Mouse (Mus musculus): ENCODE results near the gene Zfp607b. TPM values are rescaled to one million over a fixed set of nuclear protein-coding genes. Genes with fewer than 3 reads are reported as not detected.

Zfp607b gene
- polyA plus RNA-seq, 1 experiment, result 4.6 TPM

DNA sequence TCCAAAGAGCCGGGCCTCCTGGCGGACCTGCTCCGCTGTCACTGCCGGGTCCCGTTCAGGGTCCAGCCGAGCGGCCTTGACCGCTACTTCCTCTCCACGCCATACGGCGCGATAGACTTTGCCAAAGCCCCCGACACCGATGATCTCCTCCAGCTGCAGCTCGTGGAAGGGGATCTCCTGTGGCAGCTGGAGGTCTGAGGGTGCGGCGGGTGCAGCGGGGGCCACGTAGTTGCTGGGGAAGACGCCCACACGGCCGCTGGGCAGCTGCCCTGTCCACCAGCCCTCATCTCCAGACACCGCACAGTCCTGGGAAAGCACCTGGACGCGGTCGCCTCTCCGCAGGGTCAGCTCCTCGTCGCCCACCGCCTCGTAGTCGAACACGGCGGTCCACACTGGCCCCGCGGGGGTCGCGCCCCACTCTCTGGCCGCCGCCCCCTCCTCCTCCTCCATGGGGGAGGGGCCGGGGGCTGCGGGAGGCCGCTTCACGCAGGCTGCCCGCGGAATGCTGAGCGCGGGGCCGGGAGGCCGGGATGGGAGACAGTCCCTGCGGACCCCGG, 15.5 kb upstream of the Zfp607b start:
- TF ChIP-seq CTCF (IDR thresholded peaks at IDR 0.05; ENCODE audit: borderline replicate concordance, insufficient read depth, low read depth, low read length) (no peak), POLR2A (IDR thresholded peaks at IDR 0.05; ENCODE audit: borderline replicate concordance, insufficient read depth, low read length) (no peak)
- Histone ChIP-seq H3K4me3 (replicated peaks; ENCODE audit: insufficient read depth, low read depth, low read length) (peak overlapping the region; percentile 66), H3K27me3 (ENCODE audit: control insufficient read depth, insufficient read depth, low read length) (no peaks in the 10 kb centered on the region), H3K4me1 (ENCODE audit: control insufficient read depth, insufficient read depth, low read length) (peaks cover 8% of the 10 kb centered on the region), H3K27ac (ENCODE audit: insufficient read depth, low read length) (peak overlapping the region; percentile 69)
- under 1% methylated on average over 51 of the region's 52 CpGs for WGBS
- peak; percentile 52 to 67 for DNase-seq

DNA sequence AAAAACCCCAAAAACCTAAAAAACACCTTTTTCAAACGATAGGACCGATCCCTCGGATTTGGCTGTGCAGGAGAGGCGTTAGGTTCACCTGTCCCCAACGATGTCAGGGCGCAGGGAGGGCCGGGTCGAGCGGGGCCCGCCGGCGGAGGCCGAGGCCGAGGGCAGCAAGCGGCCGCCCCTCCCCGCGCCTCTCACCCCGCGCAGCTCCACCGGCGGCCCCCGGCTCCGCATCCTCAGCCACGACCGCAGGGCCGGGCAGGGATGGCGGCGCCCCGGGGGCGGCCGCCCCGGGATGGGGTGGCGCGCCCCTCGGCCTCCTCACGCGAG, 15.0 kb upstream of the Zfp607b start:
- 3% methylated on average over 27 of the region's 38 CpGs for WGBS
- DNase-seq, result no peak
- H3K4me1 ChIP-seq (ENCODE audit: control insufficient read depth, insufficient read depth, low read length), result peaks cover 4% of the 10 kb centered on the region; the same call in 1 of the 2 replicates
- H3K27ac ChIP-seq (ENCODE audit: insufficient read depth, low read length), result peak overlapping the region; percentile 69
- no peak for TF ChIP-seq POLR2A (IDR thresholded peaks at IDR 0.05; ENCODE audit: borderline replicate concordance, insufficient read depth, low read length)
- no peak for TF ChIP-seq CTCF (IDR thresholded peaks at IDR 0.05; ENCODE audit: borderline replicate concordance, insufficient read depth, low read depth, low read length)
- peak overlapping the region; percentile 66 for H3K4me3 ChIP-seq (replicated peaks; ENCODE audit: insufficient read depth, low read depth, low read length)
- H3K27me3 ChIP-seq (ENCODE audit: control insufficient read depth, insufficient read depth, low read length), result no peaks in the 10 kb centered on the region

DNA sequence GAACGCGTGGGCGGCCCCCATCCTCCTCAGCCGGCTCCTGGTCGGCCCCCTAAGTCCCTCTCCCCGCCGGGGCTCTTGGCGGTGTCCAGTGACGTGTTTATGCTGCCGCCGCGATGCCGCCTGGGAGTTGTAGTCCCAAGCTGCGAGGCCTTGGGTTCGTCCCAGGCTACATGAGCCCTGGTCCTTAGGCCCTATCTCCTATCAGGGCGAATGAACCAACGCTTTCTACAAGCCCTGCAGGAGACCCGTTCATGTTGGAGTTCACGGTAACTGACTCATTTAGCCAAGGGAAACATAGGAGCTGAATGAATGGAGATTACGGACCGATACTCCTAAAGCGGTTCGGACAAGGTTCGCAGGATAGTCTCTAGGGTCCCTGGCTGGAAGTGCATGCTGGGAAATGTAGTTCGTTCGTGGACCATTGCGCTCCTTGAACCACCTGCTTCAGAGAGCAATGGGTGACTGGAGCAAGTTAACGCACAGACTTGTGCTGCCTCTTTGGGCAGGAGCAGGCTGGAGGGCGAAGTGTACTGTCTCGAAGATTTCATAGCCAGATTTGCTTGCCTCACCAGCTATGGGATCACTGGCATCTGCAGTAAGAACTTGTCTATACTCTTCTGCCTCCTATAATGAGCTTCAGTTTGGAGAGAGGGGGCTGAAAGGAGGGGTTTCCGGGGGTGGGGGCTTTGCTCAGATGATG, 14.5 kb upstream of the Zfp607b start, which contains the start of gene Map3k10:
Gene Map3k10, minus strand, starts transcription at position 77 of the 700 bp plus-strand sequence.
- TF ChIP-seq CTCF (IDR thresholded peaks at IDR 0.05; ENCODE audit: borderline replicate concordance, insufficient read depth, low read depth, low read length) (no peak), POLR2A (IDR thresholded peaks at IDR 0.05; ENCODE audit: borderline replicate concordance, insufficient read depth, low read length) (peak; percentile 49; the same call in 1 of the 2 replicates)
- WGBS, result under 1% methylated on average over 31 of the region's 31 CpGs
- H3K27ac ChIP-seq (ENCODE audit: insufficient read depth, low read length), result peak within 1 kb of the TSS; percentile 84

DNA sequence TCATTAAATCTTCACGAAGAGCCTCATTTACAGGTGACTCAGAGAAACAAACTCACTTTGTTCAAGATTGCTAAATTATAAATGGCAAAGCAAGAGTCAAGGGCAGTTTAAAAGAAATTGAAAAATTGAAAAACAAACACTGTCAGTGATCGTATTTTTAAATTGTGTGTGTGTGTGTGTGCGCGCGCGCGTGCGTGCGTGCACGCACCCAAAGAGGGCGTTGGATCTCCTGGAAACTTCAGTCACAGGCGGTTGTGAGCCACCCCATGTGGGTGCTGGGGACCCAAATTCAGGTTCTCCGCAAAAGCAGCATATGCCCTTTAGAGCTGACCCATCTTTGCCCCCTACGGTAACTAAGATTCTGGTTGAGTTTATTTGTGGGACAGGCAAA, 13.9 kb upstream of the Zfp607b start:
- TF ChIP-seq CTCF (IDR thresholded peaks at IDR 0.05; ENCODE audit: borderline replicate concordance, insufficient read depth, low read depth, low read length) (no peak), POLR2A (IDR thresholded peaks at IDR 0.05; ENCODE audit: borderline replicate concordance, insufficient read depth, low read length) (no peak)
- peak in 1 of 2 experiments; percentile 22 for DNase-seq
- H3K27me3 ChIP-seq (ENCODE audit: control insufficient read depth, insufficient read depth, low read length), result no peaks in the 10 kb centered on the region
- no peak overlapping the region for H3K4me3 ChIP-seq (replicated peaks; ENCODE audit: insufficient read depth, low read depth, low read length)
- H3K4me1 ChIP-seq (ENCODE audit: control insufficient read depth, insufficient read depth, low read length), result peaks cover 3% of the 10 kb centered on the region; the same call in 1 of the 2 replicates
- no peak overlapping the region for H3K27ac ChIP-seq (ENCODE audit: insufficient read depth, low read length)
- WGBS, result 28% methylated on average over 14 of the region's 14 CpGs

More for the DNA sequence above, 14.5 kb upstream of the Zfp607b start, which contains the start of gene Map3k10:
- peaks cover 4% of the 10 kb centered on the region; the same call in 1 of the 2 replicates for H3K4me1 ChIP-seq (ENCODE audit: control insufficient read depth, insufficient read depth, low read length)
- no peaks in the 10 kb centered on the region for H3K27me3 ChIP-seq (ENCODE audit: control insufficient read depth, insufficient read depth, low read length)
- DNase-seq, result peak; percentile 96 to 98
- peak within 1 kb of the TSS; percentile 66 for H3K4me3 ChIP-seq (replicated peaks; ENCODE audit: insufficient read depth, low read depth, low read length)

DNA sequence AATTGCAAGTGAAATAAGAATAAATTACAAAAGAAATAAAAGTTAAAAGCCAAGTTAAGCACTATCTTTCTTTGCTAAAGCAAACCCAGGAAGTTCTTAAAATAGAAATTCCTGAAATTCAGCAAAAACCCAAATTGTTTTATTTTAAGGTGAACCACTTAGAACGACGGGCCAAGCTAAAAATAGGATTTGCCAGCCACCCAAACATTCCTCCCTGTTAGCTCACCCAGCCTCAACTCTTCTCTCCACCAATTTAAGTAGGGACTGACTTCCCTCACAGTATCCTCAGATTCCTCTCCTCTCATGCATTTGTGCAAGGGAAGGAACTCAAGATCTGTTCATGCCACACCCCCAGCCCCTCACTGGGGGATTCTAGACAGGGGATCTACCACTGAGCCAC, 5.9 kb upstream of the Zfp607b start:
- no peak for TF ChIP-seq POLR2A (IDR thresholded peaks at IDR 0.05; ENCODE audit: borderline replicate concordance, insufficient read depth, low read length)
- no peak for TF ChIP-seq CTCF (IDR thresholded peaks at IDR 0.05; ENCODE audit: borderline replicate concordance, insufficient read depth, low read depth, low read length)
- no peaks in the 10 kb centered on the region for H3K27me3 ChIP-seq (ENCODE audit: control insufficient read depth, insufficient read depth, low read length)
- H3K4me1 ChIP-seq (ENCODE audit: control insufficient read depth, insufficient read depth, low read length), result 0 out of 2 replicates have a peak, but pooled peaks cover 4% of the 10 kb centered on the region
- H3K27ac ChIP-seq (ENCODE audit: insufficient read depth, low read length), result no peak overlapping the region
- WGBS, result 65% methylated on average over 2 of the region's 2 CpGs
- H3K4me3 ChIP-seq (replicated peaks; ENCODE audit: insufficient read depth, low read depth, low read length), result no peak overlapping the region
- no peak for DNase-seq

DNA sequence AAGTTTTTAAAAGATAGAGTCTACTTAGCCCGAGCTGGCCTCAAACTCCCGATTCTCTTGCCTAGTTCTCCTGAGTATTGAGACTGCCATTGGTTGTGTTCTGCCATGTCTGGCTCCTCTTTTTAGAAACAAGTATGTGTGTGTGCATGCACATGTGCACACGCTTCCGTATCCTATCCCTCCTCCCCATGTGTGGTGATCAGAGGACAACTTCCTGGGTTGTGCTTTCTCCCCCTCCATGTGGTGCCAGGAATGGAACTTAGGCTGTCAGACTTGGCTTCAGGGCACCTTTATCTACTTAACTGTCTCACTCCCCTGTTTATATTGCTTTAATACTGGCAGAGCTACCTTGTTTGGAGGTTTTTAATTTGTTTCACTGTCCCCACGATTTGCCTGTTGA, 3.9 kb upstream of the Zfp607b start:
- DNase-seq, result no peak
- Histone ChIP-seq H3K4me1 (ENCODE audit: control insufficient read depth, insufficient read depth, low read length) (peaks cover 4% of the 10 kb centered on the region; the same call in 1 of the 2 replicates), H3K27ac (ENCODE audit: insufficient read depth, low read length) (no peak overlapping the region), H3K27me3 (ENCODE audit: control insufficient read depth, insufficient read depth, low read length) (no peaks in the 10 kb centered on the region), H3K4me3 (replicated peaks; ENCODE audit: insufficient read depth, low read depth, low read length) (no peak overlapping the region)
- TF ChIP-seq CTCF (IDR thresholded peaks at IDR 0.05; ENCODE audit: borderline replicate concordance, insufficient read depth, low read depth, low read length) (no peak), POLR2A (IDR thresholded peaks at IDR 0.05; ENCODE audit: borderline replicate concordance, insufficient read depth, low read length) (no peak)
- 33% methylated on average over 5 of the region's 5 CpGs for WGBS

DNA sequence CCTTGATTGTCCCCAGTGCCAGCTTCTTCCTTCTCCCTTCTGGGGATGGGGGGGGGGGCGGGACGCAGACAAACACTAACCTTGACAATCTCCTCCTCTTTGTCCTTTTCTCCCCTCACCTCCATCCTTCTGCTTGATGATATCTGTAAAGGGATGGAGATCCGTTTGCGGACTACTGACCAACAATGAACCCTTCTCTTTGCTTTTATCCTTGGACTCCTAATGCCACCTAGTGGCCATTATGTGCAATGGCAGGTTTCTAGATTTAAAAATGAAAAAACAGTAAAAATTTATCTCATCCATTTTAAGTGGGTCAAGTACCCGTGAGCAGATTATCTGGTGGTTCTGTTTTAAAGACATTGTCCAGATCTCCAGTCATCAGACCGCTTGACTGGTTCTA, 3.5 kb upstream of the Zfp607b start:
- Histone ChIP-seq H3K4me3 (replicated peaks; ENCODE audit: insufficient read depth, low read depth, low read length) (no peak overlapping the region), H3K27ac (ENCODE audit: insufficient read depth, low read length) (no peak overlapping the region), H3K27me3 (ENCODE audit: control insufficient read depth, insufficient read depth, low read length) (no peaks in the 10 kb centered on the region), H3K4me1 (ENCODE audit: control insufficient read depth, insufficient read depth, low read length) (peaks cover 4% of the 10 kb centered on the region; the same call in 1 of the 2 replicates)
- under 1% methylated on average over 6 of the region's 6 CpGs for WGBS
- TF ChIP-seq POLR2A (IDR thresholded peaks at IDR 0.05; ENCODE audit: borderline replicate concordance, insufficient read depth, low read length) (no peak), CTCF (IDR thresholded peaks at IDR 0.05; ENCODE audit: borderline replicate concordance, insufficient read depth, low read depth, low read length) (peak; percentile 33; the same call in 1 of the 2 replicates)
- peak in 1 of 2 experiments; percentile 50 for DNase-seq

DNA sequence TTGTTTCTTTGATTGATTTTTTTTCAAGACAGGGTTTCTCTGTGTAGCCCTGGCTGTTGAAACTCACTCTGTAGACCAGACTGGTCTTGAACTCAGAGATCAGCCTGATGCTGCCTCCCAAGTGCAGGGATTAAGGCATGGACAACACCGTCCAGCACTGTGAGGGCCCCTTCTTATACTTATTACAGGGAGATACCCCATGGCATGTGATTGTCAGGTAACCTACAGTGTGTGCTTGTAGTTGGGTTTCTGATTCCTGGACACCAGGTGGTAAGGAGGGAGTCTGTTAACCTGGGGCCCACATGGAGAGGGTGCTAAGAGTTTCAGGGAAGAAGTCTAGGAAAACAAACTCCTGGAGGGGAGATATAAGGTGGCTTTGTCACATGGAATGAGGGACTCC, 2.1 kb upstream of the Zfp607b start:
- TF ChIP-seq CTCF (IDR thresholded peaks at IDR 0.05; ENCODE audit: borderline replicate concordance, insufficient read depth, low read depth, low read length) (no peak), POLR2A (IDR thresholded peaks at IDR 0.05; ENCODE audit: borderline replicate concordance, insufficient read depth, low read length) (no peak)
- H3K27ac ChIP-seq (ENCODE audit: insufficient read depth, low read length), result no peak overlapping the region
- H3K4me1 ChIP-seq (ENCODE audit: control insufficient read depth, insufficient read depth, low read length), result peaks cover 4% of the 10 kb centered on the region; the same call in 1 of the 2 replicates
- WGBS, result 86% methylated on average over 1 of the region's 1 CpGs
- no peak overlapping the region for H3K4me3 ChIP-seq (replicated peaks; ENCODE audit: insufficient read depth, low read depth, low read length)
- H3K27me3 ChIP-seq (ENCODE audit: control insufficient read depth, insufficient read depth, low read length), result no peaks in the 10 kb centered on the region
- no peak for DNase-seq
